Mouse (Mus musculus): ENCODE results near the gene G3bp1.

G3bp1 gene

GRCm38 (mm10) chr11:55469048-55469843, at the start of gene G3bp1:
Gene G3bp1 (plus strand): TSS chr11:55469685.
- DNase-seq (ENCODE audit: extremely low read depth, insufficient read length, low spot score), result peak; percentile 99

DNA sequence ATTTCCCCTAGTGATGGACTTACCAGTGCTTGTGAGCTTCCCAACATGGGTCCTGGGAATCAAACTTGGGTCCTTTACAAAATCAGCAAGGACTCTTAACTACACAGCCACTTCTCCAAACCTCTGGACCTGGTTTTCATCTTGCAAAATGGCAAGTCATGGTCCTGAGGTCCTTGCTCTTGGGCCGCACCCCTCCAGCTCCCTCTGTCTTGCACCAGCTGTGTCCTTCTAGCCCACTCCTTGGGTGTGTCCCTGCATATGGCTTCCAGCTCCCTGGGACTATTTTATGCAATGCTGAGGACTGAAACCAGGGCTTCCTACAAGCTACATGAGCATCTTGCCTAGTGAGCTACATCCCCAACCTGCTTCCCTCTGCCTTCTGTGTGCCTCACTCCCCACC, 46.5 kb upstream of the G3bp1 start, which contains the start of gene Sparc:
Sparc (minus strand) TSS at position 206 of the 400 bp plus-strand sequence.
- no peak for DNase-seq (ENCODE audit: extremely low read depth, insufficient read length, low spot score)

- peak; percentile 77 for DNase-seq (ENCODE audit: extremely low read depth, insufficient read length, low spot score)
Observed at GRCm38 (mm10) chr11:55423756-55424155, 45.7 kb upstream of the G3bp1 start.

DNA sequence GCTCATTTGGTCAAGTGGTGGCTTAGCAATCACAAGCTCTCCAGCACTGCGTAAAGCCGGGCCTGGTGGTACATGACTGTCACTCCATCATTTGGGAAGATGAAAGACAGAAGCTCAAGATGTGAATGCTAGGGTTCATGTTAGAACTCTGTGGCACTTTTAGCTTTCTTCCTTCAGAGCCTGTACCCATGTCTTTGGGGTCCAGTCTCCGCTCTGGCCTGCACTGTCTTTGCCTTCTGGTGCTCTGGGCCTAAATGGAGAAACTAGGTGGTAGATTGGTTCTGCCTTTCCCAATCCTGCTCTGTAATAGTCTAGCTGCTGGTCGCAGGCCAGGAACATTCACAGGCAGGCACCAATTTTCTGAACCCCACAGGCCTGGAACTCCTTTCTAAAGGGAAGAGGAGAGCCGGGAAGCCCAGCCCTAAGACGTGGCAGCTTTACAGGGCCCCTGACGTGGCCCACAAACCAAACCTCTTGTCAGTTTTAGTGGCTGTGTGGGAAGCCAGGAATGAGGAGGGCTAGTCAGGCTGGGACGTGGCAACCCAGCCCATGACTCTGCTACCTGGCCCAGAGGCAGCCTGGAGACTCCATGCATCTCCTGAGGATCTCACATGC, 44.6 kb upstream of the G3bp1 start:
- DNase-seq (ENCODE audit: extremely low read depth, insufficient read length, low spot score), result peak; percentile 70

DNA sequence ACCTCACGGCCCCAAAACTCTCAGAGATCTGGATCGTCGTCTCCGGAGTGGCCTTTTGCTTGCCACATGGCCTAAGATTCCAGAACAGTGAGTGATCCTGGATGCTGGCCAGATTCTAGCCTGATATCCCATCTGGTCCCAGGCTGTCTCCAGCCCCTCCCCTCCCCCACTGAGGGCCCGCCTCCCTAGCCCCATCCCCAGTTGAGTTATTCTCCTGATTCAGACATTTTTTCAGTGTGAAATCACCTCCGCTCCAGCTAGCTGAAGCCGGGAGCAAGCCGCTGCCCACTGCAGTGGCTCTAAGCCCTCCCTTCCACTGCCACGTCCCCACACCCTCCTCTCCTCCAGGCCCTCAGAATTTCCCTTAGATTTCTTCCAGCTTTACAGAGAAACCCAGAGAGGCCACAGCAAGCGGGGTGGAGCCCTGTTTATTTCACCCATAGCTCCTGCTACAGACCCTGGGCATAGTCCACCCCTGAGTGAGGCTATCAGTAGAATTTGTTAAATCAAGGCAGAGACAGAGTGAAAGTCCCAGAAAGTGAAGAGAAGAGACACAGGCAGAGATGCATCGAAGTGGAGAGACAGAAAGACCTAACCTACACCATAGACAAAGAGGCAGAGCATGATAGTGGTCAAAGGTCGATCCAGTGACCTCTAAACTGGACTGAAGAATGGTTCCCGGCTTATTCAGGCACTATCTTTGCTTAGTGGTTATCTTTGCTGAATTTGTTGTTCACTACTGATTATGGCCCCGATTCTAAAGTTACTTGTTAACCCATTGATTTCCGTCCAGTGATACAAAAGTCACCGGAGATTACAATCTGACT, 41.1 kb upstream of the G3bp1 start:
- DNase-seq (ENCODE audit: extremely low read depth, insufficient read length, low spot score), result peak; percentile 97

- DNase-seq (ENCODE audit: extremely low read depth, insufficient read length, low spot score), result no peak
Observed at GRCm38 (mm10) chr11:55429973-55430372, 39.5 kb upstream of the G3bp1 start.

DNA sequence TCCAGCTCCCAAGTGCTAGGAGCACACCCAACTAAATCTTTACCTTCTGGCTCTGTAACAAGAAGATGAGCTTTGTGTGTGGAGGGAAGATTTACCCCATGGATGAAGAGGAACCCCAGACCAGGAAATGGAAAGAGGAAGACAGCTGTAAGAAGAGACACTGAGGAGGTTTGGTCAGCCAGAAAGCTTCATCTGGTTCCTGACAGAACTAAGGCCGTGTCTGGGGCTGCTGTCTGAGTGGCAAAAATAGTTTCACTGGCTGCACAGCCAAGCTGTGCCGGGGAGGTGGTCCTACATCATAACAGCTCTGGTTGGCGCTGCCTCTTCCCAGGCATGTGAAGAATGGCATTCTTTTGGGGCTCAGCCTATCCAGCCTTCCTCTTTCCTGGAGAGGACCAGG, 36.5 kb upstream of the G3bp1 start:
- no peak for DNase-seq (ENCODE audit: extremely low read depth, insufficient read length, low spot score)

- DNase-seq (ENCODE audit: extremely low read depth, insufficient read length, low spot score), result no peak
Observed at GRCm38 (mm10) chr11:55436089-55436488, 33.4 kb upstream of the G3bp1 start.

- DNase-seq (ENCODE audit: extremely low read depth, insufficient read length, low spot score), result no peak
Observed at GRCm38 (mm10) chr11:55438031-55438430, 31.5 kb upstream of the G3bp1 start.

DNA sequence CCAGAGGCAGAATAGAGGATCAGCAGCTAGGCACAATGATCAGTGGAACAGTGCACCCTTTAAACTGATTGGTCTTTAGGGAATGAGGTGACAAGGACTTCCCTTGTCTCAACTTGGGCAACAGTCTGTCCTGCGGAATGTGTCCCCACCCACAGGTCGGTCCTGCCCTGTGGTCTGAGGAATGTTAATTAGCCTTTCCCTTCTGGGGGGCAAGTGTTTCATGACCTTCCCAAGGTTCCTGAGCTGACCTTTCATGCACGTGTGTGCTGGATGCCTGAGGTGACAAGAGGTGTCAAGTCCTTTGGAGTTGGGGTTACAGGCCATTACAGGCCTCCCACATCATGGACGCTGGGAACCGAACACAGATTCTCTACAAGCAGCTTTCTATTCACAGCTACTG, 29.8 kb upstream of the G3bp1 start:
- DNase-seq (ENCODE audit: extremely low read depth, insufficient read length, low spot score), result no peak

GRCm38 (mm10) chr11:55444772-55445171, 24.7 kb upstream of the G3bp1 start:
- DNase-seq (ENCODE audit: extremely low read depth, insufficient read length, low spot score), result peak; percentile 56

DNA sequence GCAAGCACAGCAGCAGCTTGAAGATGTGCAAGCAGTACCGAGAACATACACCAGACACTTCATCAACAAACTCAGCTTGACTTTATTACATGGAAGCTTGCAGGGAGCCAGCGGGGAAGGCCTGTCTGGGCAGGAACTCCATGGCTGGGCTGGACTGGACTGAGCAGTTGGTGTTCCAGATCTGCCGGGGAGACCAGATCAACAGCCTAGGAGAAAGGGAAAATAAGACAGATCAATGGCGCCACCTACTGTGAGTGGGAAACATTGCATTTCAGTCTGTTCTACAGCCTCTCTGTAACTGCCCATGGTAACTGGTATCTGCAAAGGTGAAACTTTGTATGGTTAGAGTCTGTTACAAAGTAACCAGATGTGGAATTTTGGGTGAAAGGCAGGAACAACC, 22.9 kb upstream of the G3bp1 start:
- DNase-seq (ENCODE audit: extremely low read depth, insufficient read length, low spot score), result peak; percentile 61

DNA sequence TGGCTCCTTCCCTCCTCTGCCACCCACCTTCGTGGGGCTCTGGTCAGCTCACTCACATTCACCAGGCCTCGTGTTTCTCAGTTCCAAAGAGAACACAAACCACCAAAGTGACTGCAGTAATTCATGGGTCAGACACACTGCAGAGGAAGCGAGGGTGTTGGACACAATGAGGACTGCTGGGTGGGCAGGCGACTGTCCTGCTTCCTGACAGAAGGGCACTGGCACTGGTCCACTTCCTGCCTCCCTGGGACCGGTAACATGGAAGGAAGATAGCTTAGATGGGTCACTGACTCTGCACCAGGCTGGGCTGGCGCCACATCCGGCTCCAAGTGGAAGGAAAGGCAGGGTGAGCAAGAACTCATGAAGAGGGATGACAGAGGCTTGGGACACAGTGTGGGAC, 20.0 kb upstream of the G3bp1 start:
- no peak for DNase-seq (ENCODE audit: extremely low read depth, insufficient read length, low spot score)

DNA sequence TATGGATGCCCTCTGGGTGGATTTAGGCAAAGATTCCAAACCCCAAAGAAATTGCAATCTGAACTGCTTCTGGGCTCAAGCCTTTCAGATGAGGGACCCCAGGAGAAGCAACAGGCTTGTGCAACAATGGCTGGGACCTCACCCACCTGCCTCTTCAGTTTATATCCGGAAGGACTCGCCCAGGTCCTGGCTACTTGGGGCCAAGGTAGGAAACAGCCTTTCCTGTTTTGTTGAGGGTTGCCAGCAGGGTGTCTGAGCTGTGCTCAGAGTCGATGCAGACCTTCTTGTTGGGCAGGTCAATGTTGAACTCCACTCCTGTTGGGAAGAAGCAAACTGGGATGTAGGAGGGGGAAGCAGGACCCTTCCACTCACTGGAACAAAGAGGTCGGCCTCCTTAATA, 19.2 kb upstream of the G3bp1 start:
- DNase-seq (ENCODE audit: extremely low read depth, insufficient read length, low spot score), result no peak

DNA sequence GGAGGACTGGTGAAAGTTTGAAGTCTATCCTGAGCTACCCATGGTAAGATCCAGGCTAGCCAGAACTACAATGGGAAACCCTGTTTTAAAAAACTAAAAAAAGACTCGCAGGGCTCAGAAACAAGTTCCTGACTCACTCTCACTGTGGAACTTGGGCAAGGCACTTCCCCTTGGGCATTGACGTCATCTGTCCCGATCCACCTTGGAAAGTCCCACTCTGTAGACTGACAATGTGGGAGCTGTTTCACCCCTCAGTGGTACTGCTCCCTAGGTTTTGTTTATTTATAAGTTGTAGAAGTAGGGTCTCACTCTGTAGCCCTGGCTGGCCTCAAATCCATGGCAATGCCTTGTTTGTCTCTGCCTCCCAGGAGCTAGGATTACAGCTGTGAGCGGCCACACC, 15.8 kb upstream of the G3bp1 start:
- peak; percentile 60 for DNase-seq (ENCODE audit: extremely low read depth, insufficient read length, low spot score)

DNA sequence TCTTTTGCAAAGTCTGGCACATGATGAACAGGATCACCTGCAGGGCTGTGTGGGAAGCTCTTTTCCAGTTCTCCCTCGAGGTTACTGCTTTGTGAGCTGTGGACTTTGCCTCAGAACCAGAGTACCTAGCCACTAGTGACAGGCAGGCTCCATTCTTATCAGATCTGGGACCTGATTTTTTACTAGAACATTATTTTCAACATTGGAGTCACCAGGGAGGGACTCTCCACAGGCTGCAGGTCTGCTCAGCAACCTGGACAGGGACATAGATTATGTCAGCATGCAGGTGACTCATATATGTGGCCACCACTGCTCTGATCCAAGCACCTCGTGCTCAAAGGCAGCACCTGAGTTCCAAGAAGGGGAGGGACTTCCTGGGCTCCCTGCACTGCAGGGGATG, 14.3 kb upstream of the G3bp1 start:
- no peak for DNase-seq (ENCODE audit: extremely low read depth, insufficient read length, low spot score)

- DNase-seq (ENCODE audit: extremely low read depth, insufficient read length, low spot score), result no peak
Observed at GRCm38 (mm10) chr11:55458501-55458900, 11.0 kb upstream of the G3bp1 start.

DNA sequence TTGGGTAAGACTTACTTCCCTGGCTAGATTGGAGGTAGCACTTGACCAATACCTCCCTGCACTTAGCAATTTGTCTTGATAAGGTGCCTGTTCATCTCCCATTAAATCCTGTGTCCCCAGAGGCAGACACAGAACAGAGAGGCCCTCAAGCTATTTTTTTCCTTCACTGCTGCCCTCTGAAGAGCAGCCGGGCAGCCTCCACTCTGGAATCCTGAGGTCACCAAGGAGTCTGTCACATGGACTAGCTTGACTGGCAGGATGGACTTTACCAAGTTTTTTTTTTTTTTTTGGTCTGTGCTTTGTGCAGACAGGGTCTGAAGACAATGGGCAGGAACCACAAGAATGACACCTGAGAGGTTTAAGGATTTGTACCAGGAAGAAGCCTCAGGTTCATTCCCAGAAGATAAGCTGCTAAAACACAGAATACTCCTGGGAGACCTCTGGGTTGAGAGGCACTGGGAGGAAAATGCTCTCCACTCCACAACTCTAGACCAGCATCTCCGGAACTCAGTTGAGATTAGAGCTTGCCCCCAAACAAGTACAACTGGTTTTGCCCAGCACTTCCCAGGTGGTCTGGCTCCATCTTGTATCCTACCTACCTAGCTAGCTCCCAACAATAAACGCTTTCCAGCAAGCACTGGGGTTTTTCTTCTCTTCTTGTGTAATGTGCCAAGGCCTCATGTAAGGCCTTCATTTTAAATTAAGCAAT, 9.5 kb upstream of the G3bp1 start:
- DNase-seq (ENCODE audit: extremely low read depth, insufficient read length, low spot score), result no peak

GRCm38 (mm10) chr11:55460559-55461018, 8.9 kb upstream of the G3bp1 start:
- no peak for DNase-seq (ENCODE audit: extremely low read depth, insufficient read length, low spot score)

DNA sequence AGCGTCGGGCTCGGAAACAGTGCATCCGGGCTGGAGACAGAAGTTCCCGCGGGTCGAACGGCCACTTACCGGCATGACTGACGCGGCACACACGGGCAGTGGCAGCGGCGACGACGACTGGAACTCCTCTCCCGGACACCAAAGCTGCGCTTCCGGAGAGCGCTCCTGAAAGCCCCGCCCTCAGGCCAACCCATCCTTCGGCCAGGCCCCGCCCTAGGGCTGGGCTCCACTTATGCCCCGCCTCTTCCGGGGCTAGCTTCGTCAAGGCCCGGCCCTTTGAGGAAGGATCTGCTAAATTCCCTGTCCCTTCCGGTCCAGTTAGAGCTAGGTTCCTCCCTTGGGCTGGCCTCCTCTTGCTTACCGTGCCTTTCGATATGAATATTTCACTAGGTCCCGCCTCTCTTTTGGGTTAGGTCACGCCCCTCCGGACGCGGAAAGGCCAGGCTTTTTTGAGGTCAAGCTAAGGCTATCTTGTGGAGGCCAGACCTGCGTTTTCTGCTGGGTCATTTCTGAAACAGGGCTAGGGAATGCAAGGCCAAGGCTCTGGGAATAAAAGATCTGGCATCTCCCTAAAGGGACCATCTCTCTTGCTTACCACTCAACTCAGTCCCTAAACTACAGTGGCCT, 8.4 kb upstream of the G3bp1 start, which contains the start of gene Atox1:
Atox1 (minus strand) TSS at position 221 of the 627 bp plus-strand sequence.
- DNase-seq (ENCODE audit: extremely low read depth, insufficient read length, low spot score), result peak; percentile 99
